Mouse (Mus musculus): ENCODE results near the gene D630023F18Rik. TPM values are rescaled to one million over a fixed set of nuclear protein-coding genes. Genes with fewer than 3 reads are reported as not detected.

D630023F18Rik gene
- polyA plus RNA-seq, 1 experiment from 2014 or later, result 0.56 TPM

GRCm38 (mm10) chr1:65156111-65156510, 33.1 kb upstream of the D630023F18Rik start:
- no peak for ATAC-seq
- no peaks in the 10 kb centered on the region for H3K4me1 ChIP-seq (replicated peaks; ENCODE audit: control insufficient read depth, insufficient read depth, low read length)
- H3K4me2 ChIP-seq (replicated peaks; ENCODE audit: low read depth), result no peak overlapping the region
- no peaks in the 10 kb centered on the region for H3K27me3 ChIP-seq (replicated peaks; ENCODE audit: control insufficient read depth, insufficient read depth, low read length)
- no peak overlapping the region; the same call in 1 of the 2 replicates for H3K9ac ChIP-seq (ENCODE audit: low read depth, low read length)
- no peaks in the 10 kb centered on the region for H3K9me3 ChIP-seq (ENCODE audit: control insufficient read depth)
- H3K4me3 ChIP-seq (ENCODE audit: low read depth, low read length), result no peak overlapping the region
- peaks cover 27% of the 10 kb centered on the region for H3K36me3 ChIP-seq (ENCODE audit: control insufficient read depth, insufficient read depth)
- WGBS, result 93% methylated on average over 5 of the region's 5 CpGs
- H3K27ac ChIP-seq (ENCODE audit: low read depth, low read length), result no peak overlapping the region
- TF ChIP-seq CTCF (IDR thresholded peaks at IDR 0.05; ENCODE audit: low read depth), result no peak

DNA sequence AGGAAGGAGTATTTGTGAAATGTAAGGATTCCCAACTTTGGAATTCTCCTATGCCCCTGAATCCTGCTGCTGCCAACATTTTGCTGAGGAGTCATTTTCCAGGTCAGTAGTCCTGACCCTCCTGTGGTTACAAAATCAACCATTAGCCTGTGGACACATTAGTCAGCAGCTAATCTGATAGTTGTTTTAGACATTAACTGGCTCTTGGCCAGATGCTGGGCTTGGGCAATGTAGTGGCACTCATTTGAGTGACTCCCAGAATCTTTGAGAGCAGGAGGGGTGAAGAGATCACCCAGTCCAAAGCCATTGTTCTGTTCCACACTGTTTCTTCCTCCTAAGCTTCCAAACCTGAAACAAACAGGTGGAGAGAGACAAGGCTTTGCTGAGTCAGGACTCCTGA, 31.8 kb upstream of the D630023F18Rik start:
- Histone ChIP-seq H3K36me3 (ENCODE audit: control insufficient read depth, insufficient read depth) (peaks cover 14% of the 10 kb centered on the region), H3K4me1 (replicated peaks; ENCODE audit: control insufficient read depth, insufficient read depth, low read length) (no peaks in the 10 kb centered on the region), H3K4me2 (replicated peaks; ENCODE audit: low read depth) (no peak overlapping the region), H3K9me3 (ENCODE audit: control insufficient read depth) (no peaks in the 10 kb centered on the region), H3K27me3 (replicated peaks; ENCODE audit: control insufficient read depth, insufficient read depth, low read length) (no peaks in the 10 kb centered on the region), H3K27ac (ENCODE audit: low read depth, low read length) (peak overlapping the region; percentile 43; the same call in 1 of the 2 replicates), H3K4me3 (ENCODE audit: low read depth, low read length) (no peak overlapping the region), H3K9ac (ENCODE audit: low read depth, low read length) (no peak overlapping the region)
- ATAC-seq, result 0 out of 2 replicates have a peak, but pooled peaks have one; percentile 20
- TF ChIP-seq CTCF (IDR thresholded peaks at IDR 0.05; ENCODE audit: low read depth), result no peak

GRCm38 (mm10) chr1:65147971-65148370, 25.0 kb upstream of the D630023F18Rik start:
- no peak overlapping the region for H3K4me2 ChIP-seq (replicated peaks; ENCODE audit: low read depth)
- H3K27ac ChIP-seq (ENCODE audit: low read depth, low read length), result no peak overlapping the region
- no peaks in the 10 kb centered on the region; the same call in 1 of the 2 replicates for H3K4me1 ChIP-seq (replicated peaks; ENCODE audit: control insufficient read depth, insufficient read depth, low read length)
- no peak overlapping the region for H3K4me3 ChIP-seq (ENCODE audit: low read depth, low read length)
- no peak for TF ChIP-seq CTCF (IDR thresholded peaks at IDR 0.05; ENCODE audit: low read depth)
- no peak overlapping the region for H3K9ac ChIP-seq (ENCODE audit: low read depth, low read length)
- no peaks in the 10 kb centered on the region for H3K9me3 ChIP-seq (ENCODE audit: control insufficient read depth)
- 56% methylated on average over 3 of the region's 3 CpGs for WGBS
- no peak for ATAC-seq
- no peaks in the 10 kb centered on the region for H3K27me3 ChIP-seq (replicated peaks; ENCODE audit: control insufficient read depth, insufficient read depth, low read length)
- no peaks in the 10 kb centered on the region for H3K36me3 ChIP-seq (ENCODE audit: control insufficient read depth, insufficient read depth)

DNA sequence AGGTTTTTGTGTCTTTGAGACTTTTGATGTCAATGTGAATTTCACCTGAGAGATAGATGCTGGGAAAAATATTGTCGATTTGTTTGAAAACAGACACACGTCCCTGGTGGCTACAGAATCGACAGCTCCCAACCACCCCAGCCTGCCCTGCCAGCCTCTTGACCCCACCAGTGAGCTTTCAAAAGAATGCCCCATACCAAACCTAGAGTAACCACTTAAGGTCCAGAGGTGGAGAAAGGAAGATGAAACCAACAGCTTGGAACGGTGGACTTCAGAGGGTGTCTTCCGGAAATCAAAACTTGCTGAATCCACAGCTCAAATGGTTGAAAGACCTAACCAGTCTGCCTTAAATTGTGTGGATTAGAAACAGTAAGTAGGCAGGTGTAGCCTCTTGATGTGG, 24.3 kb upstream of the D630023F18Rik start:
- WGBS, result 90% methylated on average over 5 of the region's 5 CpGs

DNA sequence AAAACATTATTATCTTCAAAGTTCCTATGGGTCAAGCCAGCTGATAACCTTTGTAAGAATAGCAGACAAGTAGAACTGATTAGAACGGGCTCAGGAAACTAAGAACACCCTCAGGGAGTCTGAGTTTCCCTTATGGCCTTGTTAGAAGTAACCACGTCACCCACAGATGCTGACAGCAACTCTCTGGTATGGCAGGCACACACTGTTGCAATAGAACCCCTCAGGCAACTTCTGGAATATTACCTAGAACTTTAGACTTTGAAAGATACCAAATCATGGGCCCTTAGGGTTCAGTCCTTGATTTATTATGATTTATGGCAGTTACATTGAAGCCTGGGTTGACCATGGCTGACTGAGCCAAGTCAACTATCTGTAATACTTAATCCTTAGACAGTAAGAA, 23.6 kb upstream of the D630023F18Rik start:
- H3K36me3 ChIP-seq (ENCODE audit: control insufficient read depth, insufficient read depth), result no peaks in the 10 kb centered on the region
- no peaks in the 10 kb centered on the region; the same call in 1 of the 2 replicates for H3K4me1 ChIP-seq (replicated peaks; ENCODE audit: control insufficient read depth, insufficient read depth, low read length)
- peak; percentile 95 for ATAC-seq
- no peak overlapping the region for H3K4me3 ChIP-seq (ENCODE audit: low read depth, low read length)
- H3K9me3 ChIP-seq (ENCODE audit: control insufficient read depth), result no peaks in the 10 kb centered on the region
- no peak overlapping the region for H3K9ac ChIP-seq (ENCODE audit: low read depth, low read length)
- no peak for TF ChIP-seq CTCF (IDR thresholded peaks at IDR 0.05; ENCODE audit: low read depth)
- no peaks in the 10 kb centered on the region for H3K27me3 ChIP-seq (replicated peaks; ENCODE audit: control insufficient read depth, insufficient read depth, low read length)
- H3K27ac ChIP-seq (ENCODE audit: low read depth, low read length), result no peak overlapping the region
- 26% methylated on average over 2 of the region's 2 CpGs for WGBS
- no peak overlapping the region for H3K4me2 ChIP-seq (replicated peaks; ENCODE audit: low read depth)

More for the DNA sequence above, 24.3 kb upstream of the D630023F18Rik start:
- H3K9ac ChIP-seq (ENCODE audit: low read depth, low read length), result no peak overlapping the region
- no peaks in the 10 kb centered on the region for H3K36me3 ChIP-seq (ENCODE audit: control insufficient read depth, insufficient read depth)
- no peak for TF ChIP-seq CTCF (IDR thresholded peaks at IDR 0.05; ENCODE audit: low read depth)
- H3K4me3 ChIP-seq (ENCODE audit: low read depth, low read length), result no peak overlapping the region
- peak overlapping the region; percentile 1; the same call in 1 of the 2 replicates for H3K27ac ChIP-seq (ENCODE audit: low read depth, low read length)
- ATAC-seq, result no peak
- H3K4me2 ChIP-seq (replicated peaks; ENCODE audit: low read depth), result no peak overlapping the region
- no peaks in the 10 kb centered on the region for H3K9me3 ChIP-seq (ENCODE audit: control insufficient read depth)
- no peaks in the 10 kb centered on the region; the same call in 1 of the 2 replicates for H3K4me1 ChIP-seq (replicated peaks; ENCODE audit: control insufficient read depth, insufficient read depth, low read length)
- H3K27me3 ChIP-seq (replicated peaks; ENCODE audit: control insufficient read depth, insufficient read depth, low read length), result no peaks in the 10 kb centered on the region

DNA sequence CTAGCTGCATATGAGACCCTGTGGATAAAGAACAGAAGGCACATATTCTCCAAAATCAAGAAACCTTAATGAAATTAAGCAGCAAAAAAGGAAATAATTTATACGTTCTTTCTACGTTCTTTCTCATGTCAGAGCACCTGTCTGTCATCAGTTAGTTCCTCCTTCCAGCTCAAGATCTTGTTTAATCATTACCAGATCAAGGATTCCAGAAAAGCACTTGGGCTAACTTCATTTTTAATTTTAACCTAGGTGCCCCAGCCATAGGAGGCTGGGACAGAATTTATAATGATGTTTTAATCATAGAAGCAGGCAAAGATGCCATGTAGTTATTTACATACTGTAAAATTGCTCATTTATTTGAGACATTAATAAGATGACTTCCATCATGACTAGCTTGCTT, 21.8 kb upstream of the D630023F18Rik start:
- no peak overlapping the region for H3K27ac ChIP-seq (ENCODE audit: low read depth, low read length)
- no peak for TF ChIP-seq CTCF (IDR thresholded peaks at IDR 0.05; ENCODE audit: low read depth)
- no peaks in the 10 kb centered on the region for H3K27me3 ChIP-seq (replicated peaks; ENCODE audit: control insufficient read depth, insufficient read depth, low read length)
- no peaks in the 10 kb centered on the region for H3K36me3 ChIP-seq (ENCODE audit: control insufficient read depth, insufficient read depth)
- H3K9ac ChIP-seq (ENCODE audit: low read depth, low read length), result no peak overlapping the region
- whole genome bisulfite sequencing, result 65% methylated on average over 2 of the region's 2 CpGs
- H3K9me3 ChIP-seq (ENCODE audit: control insufficient read depth), result no peaks in the 10 kb centered on the region
- no peak overlapping the region for H3K4me3 ChIP-seq (ENCODE audit: low read depth, low read length)
- ATAC-seq, result no peak
- no peaks in the 10 kb centered on the region; the same call in 1 of the 2 replicates for H3K4me1 ChIP-seq (replicated peaks; ENCODE audit: control insufficient read depth, insufficient read depth, low read length)
- no peak overlapping the region for H3K4me2 ChIP-seq (replicated peaks; ENCODE audit: low read depth)

DNA sequence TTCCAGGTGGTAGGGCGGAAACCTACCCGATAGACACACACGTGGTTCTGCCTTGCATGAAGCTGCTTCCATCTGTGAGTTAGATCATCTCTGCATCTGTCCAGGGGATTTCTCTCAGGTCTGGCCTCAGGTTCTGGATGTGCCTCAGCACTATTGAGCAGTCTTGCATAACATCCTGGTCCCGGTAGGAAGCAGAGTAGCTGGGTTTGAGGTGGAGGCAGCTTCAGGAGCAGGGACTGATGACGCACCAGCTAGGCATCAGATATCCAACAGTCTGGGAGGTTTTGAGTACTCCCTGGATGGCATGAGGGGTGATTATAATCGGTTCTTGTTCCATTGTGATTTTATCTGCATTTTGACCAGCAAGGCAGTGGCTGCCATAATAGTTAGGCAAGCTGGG, 14.5 kb upstream of the D630023F18Rik start:
- H3K36me3 ChIP-seq (ENCODE audit: control insufficient read depth, insufficient read depth), result no peaks in the 10 kb centered on the region
- no peaks in the 10 kb centered on the region for H3K4me1 ChIP-seq (replicated peaks; ENCODE audit: control insufficient read depth, insufficient read depth, low read length)
- ATAC-seq, result no peak
- H3K9me3 ChIP-seq (ENCODE audit: control insufficient read depth), result no peaks in the 10 kb centered on the region
- H3K4me2 ChIP-seq (replicated peaks; ENCODE audit: low read depth), result no peak overlapping the region
- no peak overlapping the region for H3K4me3 ChIP-seq (ENCODE audit: low read depth, low read length)
- H3K27me3 ChIP-seq (replicated peaks; ENCODE audit: control insufficient read depth, insufficient read depth, low read length), result no peaks in the 10 kb centered on the region
- 73% methylated on average over 6 of the region's 6 CpGs for WGBS
- H3K9ac ChIP-seq (ENCODE audit: low read depth, low read length), result no peak overlapping the region
- no peak overlapping the region for H3K27ac ChIP-seq (ENCODE audit: low read depth, low read length)
- no peak for TF ChIP-seq CTCF (IDR thresholded peaks at IDR 0.05; ENCODE audit: low read depth)
